Mouse (Mus musculus) kidney, adult 2 months (tissue): Measurements from ENCODE around the gene Rsph1. TPM values are rescaled to one million over a fixed set of nuclear protein-coding genes. Genes with fewer than 3 reads are reported as not detected.

Source experiments
- DNase-seq: peaks from one replicate; pipeline ENCODE4 v3.0.0; 2021
- H3K27ac ChIP-seq: fragments of 200-500 bp; 2 replicates; pipeline ENCODE4 v1.5.1; 2012; ENCODE audit warnings: low read depth, low read length, control low read depth, inconsistent platforms; ENCODE audit not compliant: insufficient read depth
- H3K27me3 ChIP-seq: fragments of 200-500 bp; replicated peaks from 2 replicates; pipeline ENCODE4 v1.6.1; 2012; ENCODE audit warnings: mild to moderate bottlenecking, moderate library complexity, low read length, inconsistent platforms; ENCODE audit not compliant: control insufficient read depth, insufficient read depth
- H3K36me3 ChIP-seq: fragments of 200-500 bp; 2 replicates; pipeline ENCODE4 v1.6.1; 2012; ENCODE audit warnings: mild to moderate bottlenecking, moderate library complexity, low read length, inconsistent platforms; ENCODE audit not compliant: control insufficient read depth, insufficient read depth
- H3K4me1 ChIP-seq: fragments of 200-500 bp; 2 replicates; pipeline ENCODE4 v1.6.1; 2011; ENCODE audit warnings: low read length; ENCODE audit not compliant: control insufficient read depth, insufficient read depth
- H3K4me3 ChIP-seq: fragments of 200-500 bp; 2 replicates; pipeline ENCODE4 v1.5.1; 2011; ENCODE audit warnings: mild to moderate bottlenecking, low read depth, low read length, control low read depth; ENCODE audit not compliant: insufficient read depth
- CTCF ChIP-seq: fragments of 200-500 bp; conservative IDR thresholded peaks from 2 replicates; pipeline ENCODE4 v1.5.1; 2011; ENCODE audit warnings: low read depth, mild to moderate bottlenecking, control low read depth, low read length, moderate library complexity, mixed read lengths; ENCODE audit not compliant: insufficient read depth, insufficient read length
- POLR2A ChIP-seq: fragments of 200-500 bp; IDR thresholded peaks from one replicate; pipeline ENCODE4 v1.6.1; 2011; ENCODE audit warnings: low read depth, low read length, control low read depth
- WGBS: fragments of 180-500 bp; shearing (Covaris S2); methylation state at CpG from one replicate; pipeline ENCODE4 v1.1.7; 2018; 5-methylcytosine and 5-hydroxymethylcytosine counted together
- polyA plus RNA-seq: library from polyadenylated mRNA; depleted of rRNA; stranded (reverse); fragments of >200 nt; gene quantifications from 2 replicates; pipeline ENCODE4 v1.2.3, GENCODE M21; 2012; rRNA removed

Rsph1 gene
- polyA plus RNA-seq, 1 experiment: 1.1 TPM

- Histone ChIP-seq H3K27me3 (no peaks in the 10 kb centered on the region), H3K4me3 (no peak overlapping the region), H3K4me1 (no peaks in the 10 kb centered on the region), H3K36me3 (no peaks in the 10 kb centered on the region), H3K27ac (no peak overlapping the region)
- 89% methylated on average over 6 of the region's 6 CpGs for WGBS
- TF ChIP-seq POLR2A (no peak), CTCF (no peak)
- no peak for DNase-seq
These were observed 65.3 kb downstream of the Rsph1 start for GRCm38 (mm10) chr17:31211881-31212280.

DNA sequence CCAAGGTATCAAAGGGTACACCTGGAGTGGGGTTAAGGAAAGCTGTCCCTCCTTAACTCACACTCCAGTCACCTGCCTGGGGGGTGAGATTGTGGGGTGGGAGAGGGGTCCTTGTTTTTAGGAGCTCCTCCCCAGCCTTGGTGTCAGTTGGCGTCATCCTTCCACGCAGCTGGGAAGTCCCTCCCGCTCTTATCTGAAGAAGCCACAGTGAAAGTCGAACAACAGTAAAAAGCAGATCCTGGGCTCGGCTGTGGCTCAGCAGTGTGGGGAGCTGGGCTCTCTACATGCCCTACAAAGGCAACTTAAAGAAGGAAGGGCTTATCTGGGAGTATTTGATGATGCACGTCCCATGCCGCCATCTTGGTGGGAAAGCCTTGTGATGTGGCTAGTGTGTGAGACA lies 66.9 kb downstream of the Rsph1 start:
- Histone ChIP-seq H3K36me3 (no peaks in the 10 kb centered on the region), H3K27ac (no peak overlapping the region), H3K4me1 (no peaks in the 10 kb centered on the region), H3K27me3 (no peaks in the 10 kb centered on the region), H3K4me3 (no peak overlapping the region)
- no peak for DNase-seq
- TF ChIP-seq POLR2A (no peak), CTCF (no peak)
- 94% methylated on average over 7 of the region's 7 CpGs for WGBS

- Histone ChIP-seq H3K4me3 (no peak overlapping the region), H3K27ac (no peak overlapping the region), H3K36me3 (no peaks in the 10 kb centered on the region), H3K4me1 (no peaks in the 10 kb centered on the region), H3K27me3 (no peaks in the 10 kb centered on the region)
- TF ChIP-seq POLR2A: no peak
- DNase-seq: no peak
- WGBS: 94% methylated on average over 11 of the region's 11 CpGs
These were observed 67.7 kb downstream of the Rsph1 start for GRCm38 (mm10) chr17:31209376-31209930.

- 70% methylated on average over 8 of the region's 8 CpGs for WGBS
- TF ChIP-seq POLR2A: no peak
- no peak for TF ChIP-seq CTCF
- no peak for DNase-seq
- Histone ChIP-seq H3K4me3 (no peak overlapping the region), H3K27me3 (no peaks in the 10 kb centered on the region), H3K27ac (no peak overlapping the region), H3K36me3 (no peaks in the 10 kb centered on the region), H3K4me1 (no peaks in the 10 kb centered on the region)
These were observed 68.5 kb downstream of the Rsph1 start for GRCm38 (mm10) chr17:31208654-31209053.

GRCm38 (mm10) chr17:31207771-31208334 lies 69.3 kb downstream of the Rsph1 start, which contains the start of gene Ubash3a:
Gene Ubash3a (plus strand): TSS chr17:31207873.
- Histone ChIP-seq H3K4me3 (no peak within 1 kb of the TSS), H3K4me1 (no peaks in the 10 kb centered on the region), H3K36me3 (no peaks in the 10 kb centered on the region), H3K27me3 (no peaks in the 10 kb centered on the region), H3K27ac (no peak within 1 kb of the TSS)
- TF ChIP-seq CTCF (no peak), POLR2A (no peak)
- DNase-seq: no peak
- WGBS: 49% methylated on average over 12 of the region's 12 CpGs

Other genes starting within 250 kb of the Rsph1 start
- gene Abcg1, start 219.7 kb downstream of the Rsph1 start, polyA plus RNA-seq: 7.6 and 8.2 TPM in 2 replicates
- not detected in 2 replicates for gene Tff3, start 147.7 kb downstream of the Rsph1 start, polyA plus RNA-seq
- 0.20 TPM in 1 of 2 replicates, not detected in the other for gene Tff2, start 133.1 kb downstream of the Rsph1 start, polyA plus RNA-seq
- gene Tff1, start 112.1 kb downstream of the Rsph1 start, polyA plus RNA-seq: 0.31 TPM in 1 of 2 replicates, not detected in the other
- gene Tmprss3, start 78.4 kb downstream of the Rsph1 start, polyA plus RNA-seq: 0.03 TPM in 1 of 2 replicates, not detected in the other
- 0.15 and 1.6 TPM in 2 replicates for gene Ubash3a, start 69.5 kb downstream of the Rsph1 start, polyA plus RNA-seq
- 6.3 and 6.5 TPM in 2 replicates for gene Slc37a1, start 9.4 kb upstream of the Rsph1 start, polyA plus RNA-seq
- 74.3 and 106 TPM in 2 replicates for gene Pde9a, start 108.8 kb upstream of the Rsph1 start, polyA plus RNA-seq
- 28.3 and 29.6 TPM in 2 replicates for gene Wdr4, start 242.6 kb upstream of the Rsph1 start, polyA plus RNA-seq
- gene Ndufv3, start 242.7 kb upstream of the Rsph1 start, polyA plus RNA-seq: 387 and 475 TPM in 2 replicates